Mouse (Mus musculus) neural tube, embryonic 15.5 days (tissue): ENCODE measurements around the gene Lhb. TPM values are rescaled to one million over a fixed set of nuclear protein-coding genes. Genes with fewer than 3 reads are reported as not detected.
"Not testable (repeated sequence)": the region's sequence is repeated elsewhere in the genome, so short reads cannot be mapped to it uniquely, and the experiment has no call there.

Experiments used
- ATAC-seq: fragments of 200-750 bp; cut with Nextera tagmentation; 2 replicates; pipeline ENCODE4 v1.8.0; 2017; ENCODE audit warnings: mild to moderate bottlenecking, moderate TSS enrichment, moderate library complexity; ENCODE audit not compliant: low FRiP score
- H3K27ac ChIP-seq: fragments of 300-500 bp; sonication (generic); replicated peaks from 2 replicates; pipeline ENCODE4 v1.5.1; 2015; ENCODE audit warnings: mild to moderate bottlenecking, inconsistent platforms
- H3K27me3 ChIP-seq: fragments of 300-500 bp; sonication (generic); replicated peaks from 2 replicates; pipeline ENCODE4 v1.6.1; 2015; ENCODE audit warnings: inconsistent platforms
- H3K36me3 ChIP-seq: fragments of 300-500 bp; sonication (generic); 2 replicates; pipeline ENCODE4 v1.6.1; 2015; ENCODE audit warnings: inconsistent platforms
- H3K4me1 ChIP-seq: fragments of 300-500 bp; sonication (generic); 2 replicates; pipeline ENCODE4 v1.6.1; 2015; ENCODE audit warnings: inconsistent platforms
- H3K4me2 ChIP-seq: fragments of 300-500 bp; sonication (generic); 2 replicates; pipeline ENCODE4 v1.6.1; 2015; ENCODE audit warnings: inconsistent platforms, mild to moderate bottlenecking, moderate library complexity
- H3K4me3 ChIP-seq: fragments of 300-500 bp; sonication (generic); replicated peaks from 2 replicates; pipeline ENCODE4 v1.5.1; 2015; ENCODE audit warnings: mild to moderate bottlenecking, inconsistent platforms
- H3K9ac ChIP-seq: fragments of 300-500 bp; sonication (generic); replicated peaks from 2 replicates; pipeline ENCODE4 v1.6.1; 2015; ENCODE audit warnings: mild to moderate bottlenecking, inconsistent platforms
- H3K9me3 ChIP-seq: fragments of 300-500 bp; sonication (generic); replicated peaks from 2 replicates; pipeline ENCODE4 v1.6.1; 2016; ENCODE audit warnings: inconsistent platforms
- WGBS: fragments of 180-500 bp; shearing (Covaris S2); methylation state at CpG from one replicate; pipeline ENCODE4 v1.1.7; 2015; ENCODE audit warnings: mixed read lengths; 5-methylcytosine and 5-hydroxymethylcytosine counted together
- polyA plus RNA-seq: library from polyadenylated mRNA; unstranded; fragments of >200 nt; fragmentation: Nextera tagmentation; extraction: Ambion mirVana; gene quantifications from 2 replicates; pipeline ENCODE4 v1.2.1, GENCODE M21; 2015

Gene Lhb
- polyA plus RNA-seq: 0.24 TPM in 1 of 2 replicates, not detected in the other

DNA sequence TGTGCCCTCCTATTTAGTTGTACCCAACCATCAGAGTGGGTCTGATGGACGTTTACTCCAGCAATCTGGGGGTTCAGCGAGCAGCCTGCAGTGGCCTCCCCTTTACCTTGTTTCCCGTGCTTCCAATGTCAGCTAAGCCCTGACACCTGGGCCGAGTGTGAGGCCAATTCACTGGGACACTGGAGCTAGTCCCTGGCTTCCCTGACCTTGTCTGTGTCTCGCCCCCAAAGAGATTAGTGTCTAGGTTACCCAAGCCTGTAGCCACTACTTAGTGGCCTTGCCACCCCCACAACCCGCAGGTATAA is at the start of gene Lhb:
Gene Lhb, plus strand, starts transcription at position 206 of the 305 bp plus-strand sequence.
- no peak within 1 kb of the TSS for H3K4me3 ChIP-seq
- peaks cover 50% of the 10 kb centered on the region for H3K36me3 ChIP-seq
- no peak within 1 kb of the TSS for H3K9ac ChIP-seq
- no peaks in the 10 kb centered on the region for H3K9me3 ChIP-seq
- H3K27ac ChIP-seq: no peak within 1 kb of the TSS
- no peak for ATAC-seq
- 55% methylated on average over 6 of the region's 6 CpGs for WGBS
- peaks cover 3% of the 10 kb centered on the region for H3K4me1 ChIP-seq
- H3K27me3 ChIP-seq: peaks cover 64% of the 10 kb centered on the region
- no peak within 1 kb of the TSS for H3K4me2 ChIP-seq

GRCm38 (mm10) chr7:45372371-45372770 is 48.2 kb upstream of the Lhb start:
- Histone ChIP-seq H3K27ac (no peak overlapping the region), H3K27me3 (peaks cover 7% of the 10 kb centered on the region; the same call in 1 of the 2 replicates), H3K36me3 (peaks cover 46% of the 10 kb centered on the region), H3K9me3 (no peaks in the 10 kb centered on the region), H3K4me1 (peaks cover 39% of the 10 kb centered on the region), H3K9ac (no peak overlapping the region), H3K4me3 (no peak overlapping the region), H3K4me2 (no peak overlapping the region)
- WGBS: 85% methylated on average over 5 of the region's 5 CpGs
- no peak for ATAC-seq

DNA sequence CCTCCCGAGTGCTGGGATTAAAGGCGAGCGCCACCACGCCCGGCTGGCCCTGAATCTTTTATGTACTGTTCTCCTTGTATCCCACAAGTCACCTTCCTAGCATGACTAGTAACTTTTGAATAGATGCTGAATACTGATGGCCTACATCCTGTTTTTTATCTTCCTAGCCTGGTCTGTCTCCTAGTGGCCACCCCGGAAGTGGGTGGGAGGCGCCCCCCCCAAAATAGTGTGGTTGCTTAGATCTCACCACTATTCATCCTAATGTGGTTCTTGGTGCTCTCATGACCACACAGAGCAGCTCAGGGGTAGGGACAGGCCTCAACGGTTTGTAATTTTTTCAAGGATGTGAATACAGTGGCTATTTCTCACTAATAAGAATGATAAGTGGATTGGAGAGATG is 46.0 kb upstream of the Lhb start:
- Histone ChIP-seq H3K4me2 (no peak overlapping the region), H3K9ac (no peak overlapping the region), H3K4me1 (peaks cover 16% of the 10 kb centered on the region), H3K36me3 (peaks cover 68% of the 10 kb centered on the region), H3K9me3 (no peaks in the 10 kb centered on the region), H3K4me3 (no peak overlapping the region), H3K27ac (no peak overlapping the region), H3K27me3 (no peaks in the 10 kb centered on the region)
- WGBS: 91% methylated on average over 8 of the region's 8 CpGs
- no peak for ATAC-seq

GRCm38 (mm10) chr7:45376057-45376456 is 44.6 kb upstream of the Lhb start:
- Histone ChIP-seq H3K27ac (no peak overlapping the region), H3K4me2 (no peak overlapping the region), H3K9ac (no peak overlapping the region), H3K36me3 (peaks cover 82% of the 10 kb centered on the region), H3K9me3 (no peaks in the 10 kb centered on the region), H3K4me3 (no peak overlapping the region), H3K27me3 (no peaks in the 10 kb centered on the region), H3K4me1 (peaks cover 3% of the 10 kb centered on the region; the same call in 1 of the 2 replicates)
- ATAC-seq: no peak
- WGBS: 88% methylated on average over 1 of the region's 1 CpGs

- ATAC-seq: no peak
- peaks cover 97% of the 10 kb centered on the region for H3K36me3 ChIP-seq
- no peak overlapping the region for H3K27ac ChIP-seq
- H3K4me2 ChIP-seq: no peak overlapping the region
- H3K9me3 ChIP-seq: no peaks in the 10 kb centered on the region
- 0 out of 2 replicates have a peak, but pooled peaks cover 3% of the 10 kb centered on the region for H3K4me1 ChIP-seq
- no peak overlapping the region for H3K4me3 ChIP-seq
- H3K9ac ChIP-seq: no peak overlapping the region
- WGBS: 93% methylated on average over 3 of the region's 3 CpGs
- no peaks in the 10 kb centered on the region for H3K27me3 ChIP-seq
These were observed 34.5 kb upstream of the Lhb start for GRCm38 (mm10) chr7:45386077-45386476.

DNA sequence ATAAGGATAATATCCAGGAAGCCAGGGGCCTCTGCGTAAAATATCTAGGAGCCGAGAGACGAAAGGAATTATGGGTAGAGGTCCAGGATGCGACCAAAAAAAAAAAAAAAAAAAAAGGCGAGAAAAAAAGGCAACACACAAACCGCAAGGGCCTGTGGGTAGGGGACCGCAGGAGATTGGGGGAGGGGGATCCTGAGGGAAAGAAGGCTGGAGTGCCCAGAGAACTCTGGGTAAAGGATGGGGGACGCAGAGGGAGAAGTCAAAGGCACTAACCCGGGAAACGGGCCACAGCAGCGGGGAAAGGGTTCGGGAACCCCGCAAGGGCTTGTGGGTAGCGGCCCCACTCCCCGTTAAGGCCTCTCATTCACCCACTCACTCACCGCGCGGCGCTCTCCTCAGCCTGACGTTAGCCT is 25.5 kb upstream of the Lhb start:
- Histone ChIP-seq H3K36me3 (peaks cover 20% of the 10 kb centered on the region), H3K9me3 (no peaks in the 10 kb centered on the region), H3K27me3 (no peaks in the 10 kb centered on the region), H3K4me3 (peak overlapping the region; percentile 63), H3K27ac (peak overlapping the region; percentile 95), H3K9ac (peak overlapping the region; percentile 78), H3K4me2 (peak overlapping the region; percentile 70), H3K4me1 (peaks cover 28% of the 10 kb centered on the region)
- WGBS: under 1% methylated on average over 15 of the region's 20 CpGs
- peak; percentile 80 for ATAC-seq

GRCm38 (mm10) chr7:45395578-45396336 is 24.9 kb upstream of the Lhb start, which contains the start of gene Snrnp70:
Gene Snrnp70 (minus strand): TSS chr7:45395742.
- Histone ChIP-seq H3K9ac (peak within 1 kb of the TSS; percentile 78), H3K9me3 (no peaks in the 10 kb centered on the region), H3K4me2 (peak within 1 kb of the TSS; percentile 70), H3K4me3 (peak within 1 kb of the TSS; percentile 63), H3K27me3 (no peaks in the 10 kb centered on the region), H3K27ac (peak within 1 kb of the TSS; percentile 95), H3K36me3 (peaks cover 13% of the 10 kb centered on the region), H3K4me1 (peaks cover 28% of the 10 kb centered on the region)
- ATAC-seq: peak; percentile 97
- under 1% methylated on average over 60 of the region's 60 CpGs for WGBS

DNA sequence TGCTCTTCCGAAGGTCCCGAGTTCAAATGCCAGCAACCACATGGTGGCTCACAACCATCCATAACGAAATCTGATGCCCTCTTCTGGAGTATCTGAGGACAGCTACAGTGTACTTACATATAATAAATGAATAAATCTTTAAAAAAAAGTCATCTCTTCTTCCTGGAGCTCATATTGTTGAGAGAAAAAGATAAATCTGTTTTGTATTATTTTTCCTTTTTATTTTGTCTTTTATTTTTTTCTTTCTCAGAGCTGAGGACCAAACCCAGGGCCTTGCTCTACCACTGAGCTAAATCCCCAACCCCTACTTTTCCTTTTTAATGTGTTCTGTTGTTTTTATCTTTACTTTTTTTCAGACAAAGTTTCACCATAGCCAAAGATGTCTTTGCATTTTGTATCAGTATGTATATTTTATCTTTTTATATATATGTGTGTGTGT is 24.3 kb upstream of the Lhb start:
- H3K27me3 ChIP-seq, H3K9me3 ChIP-seq, H3K36me3 ChIP-seq: not testable (repeated sequence)
- H3K4me3 ChIP-seq: peak overlapping the region; percentile 63
- peak overlapping the region; percentile 68 for H3K4me2 ChIP-seq
- peaks cover 28% of the 10 kb centered on the region for H3K4me1 ChIP-seq
- 3% methylated on average over 3 of the region's 3 CpGs for WGBS
- H3K9ac ChIP-seq: peak overlapping the region; percentile 49
- peak overlapping the region; percentile 95 for H3K27ac ChIP-seq
- peak; percentile 46 for ATAC-seq

DNA sequence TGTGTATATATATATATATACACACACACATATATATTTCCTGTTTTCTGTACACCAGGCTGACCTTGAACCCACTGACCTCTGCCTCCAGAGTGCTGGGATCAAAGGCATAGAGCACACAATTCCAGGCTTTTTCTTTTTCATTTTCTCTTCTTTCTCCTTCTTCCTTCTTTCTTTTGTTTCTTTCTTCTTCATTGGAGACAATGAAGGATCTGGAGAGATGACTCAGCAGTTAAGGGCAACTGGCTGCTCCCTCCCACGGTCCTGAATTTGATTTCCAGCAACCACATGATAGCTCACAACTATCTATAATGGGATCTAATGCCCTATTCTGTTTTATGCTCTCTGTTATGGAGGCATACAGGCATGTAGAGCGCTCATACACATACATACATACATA is 23.8 kb upstream of the Lhb start:
- H3K4me2 ChIP-seq: no peak overlapping the region
- ATAC-seq: no peak
- H3K27ac ChIP-seq: no peak overlapping the region
- WGBS: 73% methylated on average over 2 of the region's 2 CpGs
- H3K36me3 ChIP-seq: peaks cover 5% of the 10 kb centered on the region
- no peak overlapping the region for H3K4me3 ChIP-seq
- H3K4me1 ChIP-seq: peaks cover 28% of the 10 kb centered on the region
- H3K27me3 ChIP-seq: no peaks in the 10 kb centered on the region
- H3K9me3 ChIP-seq: no peaks in the 10 kb centered on the region
- no peak overlapping the region for H3K9ac ChIP-seq

DNA sequence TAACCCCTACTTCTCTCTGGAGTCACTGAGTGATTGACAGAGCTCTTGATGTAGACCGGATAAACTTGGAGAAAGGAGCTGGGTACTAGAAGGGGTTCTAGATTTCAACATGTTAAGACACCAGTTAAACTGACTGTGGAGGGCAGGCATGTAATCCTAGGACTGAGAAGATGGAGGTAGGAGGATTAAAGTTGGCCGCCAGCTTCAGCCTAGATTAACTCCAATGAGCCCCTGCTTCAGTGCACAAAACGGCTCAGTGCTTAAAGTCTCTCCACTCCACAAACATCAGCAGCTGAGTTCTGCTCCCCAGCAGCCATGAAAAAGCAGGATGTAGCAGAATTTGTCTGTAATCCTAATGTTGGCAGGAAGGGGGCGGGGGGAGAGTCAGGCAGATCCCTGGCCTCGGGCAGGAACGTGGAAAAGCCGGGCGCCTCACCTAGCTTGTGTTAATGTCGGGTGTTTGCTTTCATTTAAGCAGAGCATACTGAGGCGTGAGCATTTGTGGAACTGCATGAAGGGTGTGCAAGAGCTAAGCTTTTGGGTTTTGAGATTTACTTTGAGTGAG is 19.0 kb upstream of the Lhb start:
- Histone ChIP-seq H3K27ac (no peak overlapping the region), H3K36me3 (no peaks in the 10 kb centered on the region), H3K27me3 (peaks cover 19% of the 10 kb centered on the region), H3K9me3 (no peaks in the 10 kb centered on the region), H3K4me3 (no peak overlapping the region), H3K4me1 (peaks cover 15% of the 10 kb centered on the region), H3K9ac (no peak overlapping the region), H3K4me2 (no peak overlapping the region)
- WGBS: 76% methylated on average over 10 of the region's 10 CpGs
- no peak for ATAC-seq

DNA sequence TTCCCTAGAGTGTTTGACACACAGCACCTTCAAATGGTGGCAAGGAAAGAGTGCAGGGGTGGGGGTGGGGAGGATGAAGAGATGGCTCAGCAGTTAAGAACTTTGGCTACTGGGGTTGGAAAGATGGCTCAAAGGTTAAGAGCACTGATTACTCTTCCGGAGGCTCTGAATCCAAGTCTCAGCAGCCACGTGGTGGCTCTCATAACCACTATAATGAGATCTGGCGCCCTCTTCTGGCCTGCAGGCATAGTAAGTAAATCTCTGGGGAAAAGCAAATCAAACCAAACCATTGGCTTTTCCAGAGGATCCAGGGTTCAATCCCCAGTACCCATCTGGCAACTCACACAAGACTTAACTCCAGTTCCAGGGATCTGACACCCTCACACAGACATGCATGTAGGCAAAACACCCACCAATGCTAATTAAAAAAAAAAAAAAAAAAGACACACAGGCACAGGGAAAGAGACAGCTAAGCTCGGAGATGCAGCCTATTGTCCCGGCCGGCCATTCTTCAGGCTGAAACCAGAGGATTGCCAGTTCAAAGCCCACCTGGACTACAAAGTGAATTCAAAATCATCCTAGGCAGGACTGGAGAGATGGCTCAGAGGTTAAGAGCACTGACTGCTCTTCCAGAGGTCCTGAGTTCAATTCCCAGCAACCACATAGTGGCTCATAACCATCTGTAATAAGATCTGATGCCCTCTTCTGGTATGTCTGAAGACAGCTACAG is 16.9 kb upstream of the Lhb start:
- Histone ChIP-seq H3K9me3 (no peaks in the 10 kb centered on the region), H3K36me3 (no peaks in the 10 kb centered on the region), H3K9ac (no peak overlapping the region), H3K4me1 (peaks cover 18% of the 10 kb centered on the region), H3K27ac (no peak overlapping the region), H3K4me3 (no peak overlapping the region), H3K4me2 (no peak overlapping the region), H3K27me3 (peaks cover 39% of the 10 kb centered on the region)
- 50% methylated on average over 6 of the region's 6 CpGs for WGBS
- no peak for ATAC-seq
